Mouse (Mus musculus) cerebellum, adult 9-10 months (tissue): ENCODE measurements around the gene Eif5a2.
"Not testable (repeated sequence)": the region's sequence is repeated elsewhere in the genome, so short reads cannot be mapped to it uniquely, and the experiment has no call there.

Experiments used
- DNase-seq: peaks from one replicate; pipeline ENCODE4 v3.0.0; 2022

Gene Eif5a2

DNA sequence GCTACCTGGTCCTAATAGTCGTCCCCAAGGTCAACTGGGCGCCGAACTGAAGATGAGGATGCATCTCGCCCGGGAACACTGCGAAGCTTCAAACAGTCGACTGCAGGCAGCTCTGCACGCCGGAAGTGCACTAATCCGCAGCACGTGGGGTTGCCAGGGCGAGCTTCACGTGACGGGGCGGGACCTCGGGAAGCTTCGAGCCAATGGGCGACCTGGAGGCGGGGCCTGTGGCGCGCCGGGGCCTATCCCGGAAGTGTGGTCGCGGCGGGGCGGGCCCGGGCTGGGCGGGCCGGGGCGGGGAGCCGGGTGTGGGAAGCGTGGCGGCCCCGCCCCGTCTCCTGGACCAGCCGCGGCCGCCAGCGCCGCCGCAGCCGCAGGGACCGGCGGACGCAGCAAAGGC is at the start of gene Eif5a2:
Gene Eif5a2, plus strand, starts transcription at position 283 of the 400 bp plus-strand sequence.
- peak; percentile 93 for DNase-seq

DNA sequence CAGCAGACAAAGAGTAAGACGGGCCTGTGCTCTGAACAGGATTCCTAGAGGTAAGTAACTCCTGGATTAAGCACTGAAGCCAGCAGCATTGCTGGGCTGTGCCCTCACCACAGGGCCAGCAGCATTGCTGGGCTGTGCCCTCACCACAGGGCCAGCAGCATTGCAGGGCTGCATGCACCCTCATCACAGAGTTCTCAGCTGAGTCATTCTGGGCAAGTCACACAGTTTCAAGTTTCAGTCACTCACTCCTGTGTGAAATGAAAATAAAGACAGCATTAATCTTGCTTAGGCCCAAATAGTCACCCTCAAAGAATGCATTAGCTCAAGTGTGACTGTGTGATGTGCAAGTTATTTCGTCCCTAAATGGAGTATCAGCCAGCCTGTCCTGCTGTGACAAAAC is 46.4 kb upstream of the Eif5a2 start:
- no peak for DNase-seq

DNA sequence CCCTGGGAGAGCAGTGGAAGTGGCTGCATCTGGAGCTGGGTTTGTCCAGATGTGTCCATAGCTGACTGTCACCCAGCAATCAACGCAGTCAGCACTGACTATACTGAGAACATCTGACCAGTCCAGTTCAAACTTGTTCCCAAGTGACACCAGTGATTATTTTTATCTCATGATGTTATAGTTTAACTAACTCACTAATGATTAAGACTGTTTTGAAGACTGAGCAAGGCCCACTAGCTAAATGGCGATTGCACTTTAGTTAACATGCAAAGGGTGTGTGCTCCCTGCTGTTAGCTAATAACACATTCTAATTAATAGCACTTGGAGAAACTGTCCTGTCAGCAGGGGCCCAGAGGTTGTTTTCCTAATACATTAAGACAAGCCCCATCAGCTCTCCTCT is 44.1 kb upstream of the Eif5a2 start:
- DNase-seq: no peak

DNA sequence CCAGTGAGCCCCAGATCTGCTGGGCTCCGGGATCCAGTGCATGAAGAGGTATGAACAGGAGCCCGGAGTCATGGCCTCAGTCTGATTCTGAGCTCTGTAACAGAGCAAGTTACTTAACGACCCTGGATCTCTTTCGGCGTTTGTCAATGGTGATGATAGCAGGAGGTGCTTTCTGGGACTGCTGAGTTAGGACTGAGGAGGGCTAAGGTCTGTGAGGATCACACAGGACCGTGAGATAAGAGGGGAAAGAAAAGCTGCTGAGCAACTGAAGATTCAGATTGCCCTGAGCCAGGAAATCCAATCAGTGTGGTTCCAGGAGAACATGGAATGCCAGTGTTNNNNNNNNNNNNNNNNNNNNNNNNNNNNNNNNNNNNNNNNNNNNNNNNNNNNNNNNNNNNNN is 40.7 kb upstream of the Eif5a2 start:
- no peak for DNase-seq

DNA sequence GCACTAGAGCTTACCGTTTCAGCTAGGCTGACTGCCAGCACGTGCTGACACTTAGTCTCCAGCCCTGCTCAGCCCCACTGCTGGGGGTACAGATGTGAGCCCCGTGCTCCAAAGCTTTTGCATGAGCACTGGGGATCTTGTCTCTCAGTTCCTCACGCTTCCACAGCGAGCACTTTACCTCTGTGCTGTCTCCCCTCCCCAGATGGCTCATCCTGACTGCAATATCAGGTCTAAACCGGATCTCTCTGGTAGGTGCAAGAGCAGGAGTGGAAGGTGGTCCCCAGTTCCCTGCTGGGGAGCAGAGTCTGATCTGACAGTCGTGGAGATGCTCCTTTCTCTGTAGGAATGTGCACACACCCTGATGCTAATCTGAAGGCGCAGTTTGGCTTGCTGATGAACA is 37.8 kb upstream of the Eif5a2 start:
- no peak for DNase-seq

DNA sequence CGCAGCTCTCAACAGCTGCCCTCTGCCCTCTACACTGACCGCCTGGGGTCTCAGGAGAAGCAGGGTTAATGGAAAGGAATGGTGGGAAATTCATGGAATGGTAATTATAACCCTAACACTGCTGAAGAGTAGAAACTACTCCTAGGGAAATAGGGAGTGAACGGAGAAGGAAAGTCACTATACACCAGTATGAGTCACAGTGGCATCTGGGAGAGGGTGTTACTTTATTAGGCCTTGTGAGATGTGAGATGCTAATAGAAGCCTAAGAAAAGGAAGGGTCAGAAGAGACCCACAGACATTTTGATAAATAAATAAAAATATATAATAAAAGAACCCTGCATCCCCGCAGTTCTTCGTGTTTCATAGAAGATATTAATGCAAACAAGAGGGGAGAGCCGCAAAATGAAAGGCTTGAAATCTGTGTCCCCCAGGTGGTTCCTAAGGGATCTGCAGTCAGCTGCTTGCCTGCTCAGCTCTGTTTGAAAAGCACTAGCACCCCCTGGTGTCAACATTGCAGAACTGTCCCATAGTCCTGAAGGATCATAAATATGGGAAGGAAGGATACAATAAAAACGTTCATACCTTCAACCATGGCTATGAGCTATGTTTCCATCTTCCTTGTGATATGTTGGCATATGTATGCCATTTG is 35.1 kb upstream of the Eif5a2 start:
- peak; percentile 86 for DNase-seq

DNA sequence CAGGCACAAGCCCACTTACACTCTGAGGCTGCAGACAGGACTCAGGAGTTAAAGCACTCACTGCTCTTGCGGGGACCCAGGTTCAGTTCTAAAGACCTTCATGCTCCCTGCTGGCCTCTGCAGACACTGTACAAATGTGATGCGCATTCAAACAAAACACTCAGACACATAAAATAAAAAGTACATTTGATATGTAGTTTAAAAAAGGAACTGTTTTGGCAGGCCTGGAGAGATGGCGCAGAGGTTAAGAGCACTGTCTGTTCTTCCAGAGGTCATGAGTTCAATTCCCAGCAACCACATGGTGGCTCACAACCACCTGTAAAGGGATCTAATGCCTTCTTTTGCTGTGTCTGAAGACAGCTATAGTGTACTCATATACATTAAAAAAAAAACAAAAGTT is 32.9 kb upstream of the Eif5a2 start:
- DNase-seq: no peak

DNA sequence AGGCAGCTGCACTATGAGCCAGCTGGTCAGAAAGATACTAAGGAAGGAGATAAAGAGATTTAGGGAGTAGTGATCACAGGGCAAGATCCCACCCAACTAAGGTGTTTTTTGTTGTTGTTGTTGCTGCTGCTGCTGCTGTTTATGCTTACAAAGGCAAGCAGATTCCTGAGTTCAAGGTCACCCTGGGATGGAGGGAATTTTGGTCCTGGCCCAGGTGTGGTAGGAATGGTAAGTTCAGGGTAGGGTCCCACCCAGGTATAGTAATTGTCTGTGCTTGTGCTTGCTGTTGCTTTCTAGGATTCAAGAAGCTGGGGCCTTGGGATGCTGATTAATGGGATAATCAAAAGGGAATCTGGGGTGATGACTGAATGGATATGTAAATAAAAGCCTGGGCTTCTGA is 32.1 kb upstream of the Eif5a2 start:
- no peak for DNase-seq

DNA sequence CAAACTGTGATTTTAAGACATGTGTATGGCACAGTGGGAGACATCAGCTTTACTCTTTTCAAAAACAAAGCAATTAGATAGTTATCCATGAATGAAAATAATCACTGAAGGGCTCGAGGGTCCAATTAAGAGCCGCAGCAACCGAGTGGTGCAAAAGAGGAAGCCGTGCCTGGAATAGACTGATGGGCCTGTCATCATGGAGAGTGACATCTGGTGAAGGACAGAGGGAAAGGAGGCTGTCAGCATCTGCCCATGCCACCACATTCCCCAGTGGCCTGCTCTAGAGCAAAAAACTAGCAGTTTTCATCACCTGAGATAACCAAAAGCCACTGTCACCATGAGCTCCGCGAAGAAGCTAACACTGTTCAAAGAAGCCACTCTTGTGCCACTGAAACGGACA is 25.6 kb upstream of the Eif5a2 start:
- no peak for DNase-seq

DNA sequence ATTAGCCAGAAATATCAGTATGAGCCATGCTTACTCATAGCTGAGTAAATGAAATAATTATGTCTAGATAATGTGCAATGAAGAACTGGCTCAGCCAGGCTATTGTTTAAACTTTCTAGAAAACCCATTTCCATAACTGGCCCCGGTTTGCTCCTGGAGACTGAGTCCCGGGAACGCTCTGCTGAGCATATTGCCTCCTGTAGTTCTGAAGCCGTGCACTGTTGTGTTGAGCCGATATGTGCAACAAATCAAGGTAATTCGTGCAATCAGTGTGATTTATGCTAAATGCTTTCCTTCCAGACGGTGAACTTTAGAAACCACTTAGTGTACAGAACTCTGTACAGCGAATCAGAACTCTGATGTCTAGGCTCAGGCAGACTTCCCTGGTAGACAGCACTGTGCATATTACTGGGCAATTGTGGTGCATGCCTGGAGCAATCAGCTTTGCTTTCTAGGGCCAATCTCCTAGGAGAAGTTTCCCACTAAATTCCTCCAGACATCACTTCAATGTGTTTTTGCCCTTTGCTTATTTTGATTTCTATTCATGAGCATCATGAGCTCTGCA is 19.8 kb upstream of the Eif5a2 start:
- DNase-seq: no peak

DNA sequence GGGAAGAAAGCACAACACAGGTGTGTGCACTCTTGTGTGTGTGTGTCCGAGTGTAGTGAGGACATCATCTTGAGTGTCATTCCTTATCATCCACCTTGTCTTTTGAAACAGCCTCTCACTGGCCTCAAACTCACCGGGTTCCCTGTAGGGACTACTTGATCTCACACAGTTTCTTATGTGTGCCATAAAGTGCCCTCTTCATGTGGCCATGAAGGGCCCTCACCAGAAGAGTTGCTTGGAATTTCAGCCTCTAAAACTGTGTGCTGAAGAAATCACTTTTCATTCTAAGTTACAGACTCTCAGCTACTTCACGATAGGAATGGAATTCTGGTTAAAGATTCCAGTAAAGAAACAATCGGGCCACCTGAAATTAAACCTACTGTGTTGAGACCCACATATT is 14.1 kb upstream of the Eif5a2 start:
- DNase-seq: no peak

DNA sequence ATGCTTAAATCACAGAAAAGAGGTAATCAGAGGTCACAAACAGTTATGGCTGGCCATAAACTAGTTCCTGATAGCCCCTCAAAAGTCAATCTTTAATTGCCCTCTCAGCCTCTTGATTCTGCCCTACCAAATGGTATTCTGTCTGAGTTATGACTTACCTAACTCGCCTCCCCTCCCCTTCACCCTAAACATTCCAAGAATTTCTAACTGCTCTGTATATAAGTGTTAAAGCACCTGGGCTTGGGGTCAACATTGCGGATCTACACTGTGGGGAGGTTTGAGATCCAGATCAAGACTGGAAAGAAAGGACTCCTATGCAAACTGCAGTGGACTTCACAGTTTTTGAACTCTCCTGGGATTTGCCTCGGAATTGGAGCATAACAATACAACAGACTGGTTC is 12.9 kb upstream of the Eif5a2 start:
- DNase-seq: no peak

DNA sequence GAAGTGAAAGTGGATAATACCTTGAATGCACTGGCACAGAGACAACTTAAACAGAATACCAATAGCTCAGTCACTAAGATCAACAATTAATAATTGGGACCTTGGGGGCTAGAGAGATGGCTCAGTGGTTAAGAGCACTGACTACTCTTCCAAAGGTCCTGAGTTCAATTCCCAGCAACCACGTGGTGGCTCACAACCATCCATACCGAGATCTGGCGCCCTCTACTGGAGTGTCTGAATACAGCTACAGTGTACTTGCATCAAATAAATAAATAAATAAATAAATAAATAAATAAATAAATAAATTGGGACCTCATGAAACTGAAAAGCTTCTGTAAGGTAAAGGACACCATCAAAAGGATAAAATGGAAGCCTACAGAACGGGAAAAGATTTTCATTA is 8.2 kb upstream of the Eif5a2 start:
- DNase-seq: not testable (repeated sequence)

DNA sequence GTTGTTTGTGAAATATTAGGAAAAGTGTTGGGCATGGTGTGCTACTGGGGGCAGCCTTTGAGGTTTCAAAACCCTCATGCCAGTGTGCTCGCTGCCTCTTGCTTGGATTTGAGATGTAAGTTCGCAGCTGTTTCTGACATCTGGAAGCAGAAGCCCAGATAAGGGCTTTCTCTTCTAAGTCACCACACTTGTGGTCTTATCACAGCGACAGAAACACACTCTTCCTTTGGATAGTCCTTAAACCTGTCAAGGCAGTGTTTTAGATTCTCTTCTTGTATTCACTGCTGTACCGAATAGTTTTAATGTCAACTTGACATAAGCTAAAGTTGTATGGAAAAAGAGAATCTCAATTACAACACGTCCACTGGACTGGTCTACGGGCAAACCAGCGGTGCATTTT is 5.7 kb upstream of the Eif5a2 start:
- no peak for DNase-seq

DNA sequence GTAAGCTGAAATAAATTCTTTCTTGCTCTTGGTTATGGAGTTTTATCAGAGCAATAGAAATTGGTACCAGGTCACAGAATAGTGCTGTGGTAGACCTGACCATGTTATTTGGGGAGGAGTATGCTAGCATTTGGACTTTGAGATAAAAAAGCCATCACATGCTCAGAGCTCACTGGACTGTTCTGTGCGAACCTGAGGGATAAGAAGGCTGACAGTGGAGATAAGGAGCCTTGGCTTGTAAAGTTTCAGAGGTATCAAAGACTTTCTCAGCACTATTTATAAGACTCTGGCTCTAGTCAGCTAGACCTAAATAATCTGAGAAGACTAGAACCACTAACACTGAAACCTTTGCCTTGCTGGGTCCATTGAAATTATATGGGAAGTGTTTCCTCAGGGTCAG is 5.1 kb upstream of the Eif5a2 start:
- DNase-seq: no peak

DNA sequence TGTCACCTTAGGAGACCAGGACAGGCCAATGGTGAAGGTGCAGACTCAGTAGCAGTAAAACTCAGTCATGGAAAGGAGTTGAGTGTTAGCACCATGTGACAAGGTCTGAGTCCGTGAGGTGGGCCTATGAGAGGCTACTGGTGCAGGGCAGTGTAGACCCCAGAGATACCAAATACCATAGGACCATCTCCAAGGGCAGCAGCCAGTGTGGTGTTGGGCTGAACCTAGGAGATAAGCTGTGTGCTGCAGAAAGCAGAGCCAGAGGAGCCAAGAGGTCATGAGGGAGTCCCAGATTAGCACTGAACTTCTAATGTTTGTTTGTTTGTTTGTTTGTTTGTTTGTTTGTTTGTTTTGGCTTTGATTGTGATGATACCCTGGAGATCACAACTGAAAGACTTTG is 4.6 kb upstream of the Eif5a2 start:
- no peak for DNase-seq

DNA sequence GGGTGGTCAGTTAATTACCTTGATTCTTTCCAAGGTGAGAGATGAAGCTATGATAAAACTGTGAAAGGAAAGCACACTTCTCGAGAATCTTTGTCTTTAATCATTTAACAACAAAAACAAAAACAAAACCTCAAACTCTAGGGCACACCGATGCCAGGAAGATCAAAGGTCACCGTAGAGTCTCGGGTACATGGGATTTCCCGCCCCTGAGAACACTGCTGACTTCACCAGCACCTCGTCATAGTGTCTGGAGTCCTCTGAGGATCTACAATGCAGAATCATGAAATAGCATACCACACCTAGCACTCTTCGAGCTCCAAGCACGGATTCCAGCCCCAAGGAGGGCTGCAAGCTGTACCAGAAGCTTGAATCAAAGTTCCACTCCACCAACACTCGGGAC is 565 bp upstream of the Eif5a2 start:
- no peak for DNase-seq

DNA sequence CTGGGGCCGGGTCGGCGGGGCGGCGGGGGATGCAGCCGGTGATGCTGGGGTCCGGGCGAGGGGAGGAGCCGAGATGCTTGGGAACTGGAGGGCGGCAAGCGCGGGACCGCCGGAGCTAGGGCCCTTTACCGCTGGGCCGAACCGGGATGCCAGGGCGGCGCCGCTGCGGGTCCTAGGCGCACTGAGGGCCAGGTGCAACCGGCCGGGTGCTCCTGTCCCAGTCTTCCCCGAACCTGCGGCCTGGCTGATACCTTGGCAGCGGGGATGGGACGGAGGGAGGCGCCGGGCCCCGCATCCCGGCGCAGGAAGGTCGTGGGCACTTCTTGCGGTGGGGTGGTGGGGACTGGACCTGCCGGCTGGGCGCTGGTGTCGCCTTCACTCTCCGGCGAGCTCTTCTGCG is 346 bp downstream of the Eif5a2 start:
- DNase-seq: no peak

DNA sequence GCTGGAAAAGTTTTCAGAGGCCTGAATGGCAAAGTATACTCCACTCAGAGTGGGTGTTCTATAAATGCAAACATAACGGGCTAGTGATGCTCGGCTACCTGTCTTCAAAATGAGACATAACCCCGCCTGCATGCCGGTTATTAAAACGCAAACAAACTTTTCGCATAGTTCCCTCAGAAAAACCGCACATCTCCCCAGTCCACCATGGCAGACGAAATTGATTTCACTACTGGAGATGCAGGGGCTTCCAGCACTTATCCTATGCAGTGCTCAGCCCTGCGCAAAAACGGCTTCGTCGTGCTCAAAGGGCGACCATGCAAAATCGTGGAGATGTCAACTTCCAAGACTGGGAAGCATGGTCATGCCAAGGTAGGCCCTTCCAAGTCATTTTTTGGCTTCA is 772 bp downstream of the Eif5a2 start:
- DNase-seq: no peak

DNA sequence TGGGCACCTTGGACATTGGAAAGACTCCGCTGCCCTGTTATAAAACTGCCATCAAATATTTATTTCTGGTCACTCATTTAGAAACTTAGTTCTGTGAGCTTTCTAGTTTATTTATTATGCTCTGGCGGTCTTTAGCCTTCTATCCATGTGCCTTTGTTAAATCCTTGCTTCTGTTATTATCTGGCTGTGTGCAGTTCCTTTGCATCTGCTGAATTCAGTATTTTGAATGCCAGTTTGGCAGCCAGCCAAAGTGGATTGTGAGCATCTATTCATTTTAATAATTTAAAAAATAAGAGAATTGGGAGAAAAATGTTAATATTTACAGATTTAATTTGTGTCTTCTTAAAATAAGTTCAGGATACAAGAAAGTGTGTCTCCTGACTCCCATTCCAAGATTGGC is 3.1 kb downstream of the Eif5a2 start:
- DNase-seq: no peak

DNA sequence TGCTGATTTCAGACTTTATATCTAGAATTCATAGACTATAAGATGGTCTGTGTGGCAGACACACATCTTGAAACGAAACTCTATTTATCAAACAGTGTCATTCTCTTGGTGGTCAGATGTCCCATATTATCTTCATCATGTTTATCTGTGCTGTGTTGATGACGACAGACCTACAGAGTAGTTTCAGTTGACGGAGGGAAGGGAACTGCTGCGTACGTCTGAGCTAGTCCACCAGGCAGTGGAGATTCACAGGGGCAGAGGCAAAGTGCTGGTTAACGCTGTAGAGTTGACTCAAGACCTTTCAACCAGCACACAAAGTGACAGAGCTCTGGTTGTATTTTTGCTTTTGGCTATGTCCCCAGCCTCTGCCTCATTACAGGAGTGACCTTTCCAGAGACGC is 13.8 kb downstream of the Eif5a2 start:
- no peak for DNase-seq

DNA sequence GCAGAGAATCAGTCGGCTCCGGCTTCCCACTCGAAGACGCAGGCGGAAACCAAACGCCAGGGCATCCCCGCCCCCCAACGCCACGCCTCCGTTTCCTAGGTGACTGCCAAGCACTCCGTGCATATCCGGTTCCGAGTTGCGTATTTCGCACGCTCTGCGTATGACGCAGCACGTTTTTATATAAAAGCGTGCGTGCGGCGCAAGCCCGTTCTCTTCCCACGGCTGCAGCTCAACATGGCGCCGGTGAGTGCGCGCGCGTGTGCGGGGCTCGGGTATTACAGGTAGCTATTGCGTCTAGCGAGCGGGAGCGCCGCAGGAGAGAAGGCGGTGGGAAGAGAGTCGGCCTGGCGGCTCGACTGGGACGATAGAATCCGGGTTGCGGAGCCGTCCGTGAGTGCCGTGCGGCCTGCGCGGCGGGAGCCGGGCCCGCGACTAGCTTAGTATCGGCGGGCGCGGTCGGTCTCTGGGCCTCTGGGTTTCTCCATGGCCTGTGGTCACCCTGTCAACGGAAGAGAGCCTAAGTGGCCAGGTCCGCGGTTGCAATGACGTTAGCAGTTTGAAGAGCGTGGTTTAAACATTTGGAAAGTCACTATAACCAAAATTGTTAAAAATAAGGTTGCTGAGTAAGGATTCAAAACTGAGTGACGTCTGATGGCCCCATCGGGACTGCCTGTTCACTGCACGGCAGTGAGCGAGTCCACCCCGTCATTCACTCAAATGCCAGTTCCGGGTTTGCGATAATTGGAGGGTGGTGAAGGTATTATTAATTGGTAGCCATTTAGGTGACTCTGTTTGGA is 24.4 kb downstream of the Eif5a2 start, which contains the start of gene Rpl22l1:
Gene Rpl22l1, plus strand, starts transcription at position 136 of the 797 bp plus-strand sequence.
- peak; percentile 97 for DNase-seq

DNA sequence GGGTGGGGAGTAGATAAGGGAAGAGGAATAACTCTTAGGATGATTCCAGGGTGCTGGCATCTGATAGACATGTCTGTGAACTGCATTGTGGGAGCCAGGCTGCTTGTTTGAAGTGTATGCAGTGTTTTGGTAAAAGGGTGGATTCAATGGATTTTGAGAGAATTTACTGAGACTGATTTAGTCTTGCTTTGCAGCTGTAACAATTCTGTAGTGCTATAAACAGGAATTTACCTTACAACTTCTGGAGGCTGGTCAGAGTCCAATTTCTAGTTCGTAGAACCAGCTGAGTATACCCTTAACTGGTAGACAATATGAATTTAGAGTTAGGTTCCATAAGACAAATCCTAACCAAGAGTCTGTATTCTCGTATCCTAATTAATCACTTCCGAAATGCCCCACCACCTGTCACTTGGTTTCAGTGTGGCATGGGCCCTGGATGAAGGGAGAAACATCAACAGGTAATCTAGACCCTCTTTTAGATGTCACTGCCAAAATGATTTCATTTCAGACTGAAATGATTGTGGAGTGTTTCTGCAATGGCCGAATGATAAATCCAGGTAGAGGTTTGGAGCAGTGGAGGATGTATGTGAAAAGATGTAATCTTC is 27.1 kb downstream of the Eif5a2 start:
- no peak for DNase-seq

DNA sequence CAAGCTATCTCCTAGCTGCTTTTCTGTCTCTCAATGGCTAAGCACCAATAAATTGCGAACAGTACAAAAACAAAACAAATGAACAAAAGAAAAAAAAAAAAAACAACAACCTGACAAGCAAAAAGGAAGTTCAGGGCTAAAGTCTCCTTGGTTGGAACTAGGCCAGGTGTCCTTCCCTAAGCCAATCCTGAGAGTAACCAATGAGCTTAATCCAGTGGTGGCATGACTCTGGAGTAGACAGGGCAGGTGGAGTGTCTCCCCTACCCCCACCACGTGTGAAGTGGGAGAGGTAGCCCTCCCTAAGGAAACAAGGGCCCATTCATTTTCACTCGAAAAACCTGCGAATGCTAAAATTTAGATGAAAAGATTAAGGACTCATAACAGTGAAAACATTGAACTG is 30.4 kb downstream of the Eif5a2 start:
- DNase-seq: no peak
